Mouse (Mus musculus) heart, embryonic 15.5 days (tissue): ENCODE results near the gene Arhgef3. TPM values are rescaled to one million over a fixed set of nuclear protein-coding genes. Genes with fewer than 3 reads are reported as not detected.

Experiments used
- ATAC-seq: fragments of 200-750 bp; cut with Nextera tagmentation; replicated peaks from 2 replicates; pipeline ENCODE4 v1.8.0; 2017; ENCODE audit warnings: low read depth, moderate TSS enrichment; ENCODE audit not compliant: insufficient number of reproducible peaks, insufficient read depth, low FRiP score
- H3K27ac ChIP-seq: fragments of 300-500 bp; sonication (generic); 2 replicates; pipeline ENCODE4 v1.5.1; 2015; ENCODE audit warnings: mild to moderate bottlenecking, inconsistent platforms
- H3K27me3 ChIP-seq: fragments of 300-500 bp; sonication (generic); 2 replicates; pipeline ENCODE4 v1.6.1; 2015; ENCODE audit warnings: inconsistent platforms
- H3K36me3 ChIP-seq: fragments of 300-500 bp; sonication (generic); 2 replicates; pipeline ENCODE4 v1.6.1; 2015; ENCODE audit warnings: mild to moderate bottlenecking, inconsistent platforms
- H3K4me1 ChIP-seq: fragments of 300-500 bp; sonication (generic); replicated peaks from 2 replicates; pipeline ENCODE4 v1.6.1; 2015; ENCODE audit warnings: inconsistent platforms
- H3K4me2 ChIP-seq: fragments of 300-500 bp; sonication (generic); 2 replicates; pipeline ENCODE4 v1.6.1; 2015; ENCODE audit warnings: inconsistent platforms, mild to moderate bottlenecking, moderate library complexity
- H3K4me3 ChIP-seq: fragments of 300-500 bp; sonication (generic); 2 replicates; pipeline ENCODE4 v1.5.1; 2015; ENCODE audit warnings: mild to moderate bottlenecking, inconsistent platforms
- H3K9ac ChIP-seq: fragments of 300-500 bp; sonication (generic); 2 replicates; pipeline ENCODE4 v1.6.1; 2015; ENCODE audit warnings: mild to moderate bottlenecking, inconsistent platforms
- H3K9me3 ChIP-seq: fragments of 300-500 bp; sonication (generic); replicated peaks from 2 replicates; pipeline ENCODE4 v1.6.1; 2016; ENCODE audit warnings: inconsistent platforms
- WGBS: fragments of 180-500 bp; shearing (Covaris S2); methylation state at CpG from one replicate; pipeline ENCODE4 v1.1.7; 2015; ENCODE audit warnings: mixed read lengths; 5-methylcytosine and 5-hydroxymethylcytosine counted together
- polyA plus RNA-seq: library from polyadenylated mRNA; unstranded; fragments of >200 nt; fragmentation: Nextera tagmentation; extraction: Ambion mirVana; gene quantifications from 2 replicates; pipeline ENCODE4 v1.2.1, GENCODE M21; 2015

Arhgef3 gene
- polyA plus RNA-seq, 1 experiment from 2014 or later = 14.7 TPM

DNA sequence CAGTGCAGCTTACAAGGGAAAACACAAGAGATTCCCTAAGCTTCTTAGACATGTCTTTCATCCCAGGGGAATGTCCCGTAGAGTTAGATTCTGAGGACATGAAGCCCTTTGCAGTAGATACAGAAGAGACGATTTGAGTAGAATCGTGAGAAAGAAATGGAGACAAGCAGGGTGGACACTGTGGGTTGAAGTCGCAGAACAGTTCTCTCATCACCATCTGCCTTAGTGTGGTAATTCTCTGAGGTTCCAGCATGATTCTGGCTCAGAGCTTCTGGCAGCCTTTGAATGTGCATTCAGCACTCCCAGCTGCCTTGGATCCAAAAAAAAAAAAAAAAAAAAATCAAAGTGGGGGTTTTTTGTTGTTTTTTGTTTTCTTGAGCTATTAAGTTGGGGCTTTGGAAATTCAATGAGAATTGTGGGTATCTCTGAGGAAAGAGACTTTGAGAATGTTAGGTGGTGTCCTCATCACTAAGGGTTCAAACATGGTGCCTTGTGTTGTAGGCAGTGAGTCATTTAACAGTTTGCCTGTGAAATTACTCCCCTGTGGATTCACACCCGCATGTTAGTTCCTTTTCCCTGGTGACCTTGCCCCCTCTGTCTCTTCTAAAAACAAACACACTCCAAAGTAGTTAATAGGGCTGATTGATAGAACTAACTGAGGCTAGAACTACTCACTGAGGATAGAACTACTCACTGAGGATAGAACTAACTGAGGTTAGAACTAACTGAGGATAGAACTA lies 33.0 kb upstream of the Arhgef3 start:
- WGBS = 64% methylated on average over 5 of the region's 5 CpGs
- H3K9ac ChIP-seq = no peak overlapping the region
- H3K27ac ChIP-seq = no peak overlapping the region
- no peak for ATAC-seq
- H3K27me3 ChIP-seq = no peaks in the 10 kb centered on the region
- H3K4me2 ChIP-seq = no peak overlapping the region
- H3K36me3 ChIP-seq = no peaks in the 10 kb centered on the region
- peaks cover 10% of the 10 kb centered on the region for H3K4me1 ChIP-seq
- H3K4me3 ChIP-seq = no peak overlapping the region
- no peaks in the 10 kb centered on the region for H3K9me3 ChIP-seq

DNA sequence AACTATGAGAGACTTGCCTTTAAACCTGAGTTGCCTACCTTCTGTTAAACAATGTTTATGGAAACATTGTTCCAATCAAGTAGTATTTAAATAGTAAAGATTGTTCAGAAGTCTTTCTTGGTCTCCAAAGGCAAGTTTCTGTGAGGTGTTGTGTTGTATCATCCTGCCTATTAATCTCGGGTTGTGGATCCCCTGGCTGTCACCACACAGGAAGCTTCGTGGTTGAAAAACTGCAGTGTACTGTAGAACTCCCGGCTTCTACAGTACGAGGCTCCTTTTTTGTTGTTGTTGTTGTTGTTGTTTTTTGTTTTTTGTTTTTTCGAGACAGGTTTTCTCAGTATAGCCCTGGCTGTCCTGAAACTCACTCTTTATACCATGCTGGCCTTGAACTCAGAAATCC lies 29.2 kb upstream of the Arhgef3 start:
- ATAC-seq = no peak
- Histone ChIP-seq H3K4me2 (no peak overlapping the region), H3K36me3 (peaks cover 4% of the 10 kb centered on the region), H3K4me3 (no peak overlapping the region), H3K4me1 (no peaks in the 10 kb centered on the region), H3K9ac (no peak overlapping the region), H3K27ac (no peak overlapping the region), H3K9me3 (no peaks in the 10 kb centered on the region), H3K27me3 (no peaks in the 10 kb centered on the region)
- 66% methylated on average over 5 of the region's 5 CpGs for WGBS

DNA sequence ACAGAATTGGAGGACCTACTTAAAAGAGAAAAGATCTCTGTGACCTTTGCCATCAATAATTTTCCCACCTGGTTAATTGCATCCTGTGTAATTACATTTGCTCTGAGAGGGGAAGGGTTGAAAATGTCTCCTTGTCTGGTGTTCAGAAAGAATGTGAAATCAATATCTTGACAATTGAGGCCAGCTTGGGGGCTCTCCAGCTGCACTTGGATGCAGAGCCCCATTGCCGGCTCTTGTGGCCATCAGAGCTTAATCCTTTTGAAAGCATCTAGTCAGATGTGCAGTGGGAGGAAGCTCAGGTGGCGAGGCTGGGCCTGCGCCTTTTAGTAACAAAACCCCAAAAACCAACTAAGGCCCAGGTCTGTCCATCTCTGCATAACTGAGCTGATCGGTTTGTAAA lies 28.7 kb upstream of the Arhgef3 start:
- 77% methylated on average over 4 of the region's 4 CpGs for WGBS
- no peaks in the 10 kb centered on the region for H3K4me1 ChIP-seq
- no peak overlapping the region for H3K27ac ChIP-seq
- no peaks in the 10 kb centered on the region for H3K27me3 ChIP-seq
- ATAC-seq = no peak
- H3K9ac ChIP-seq = no peak overlapping the region
- H3K36me3 ChIP-seq = peaks cover 4% of the 10 kb centered on the region
- no peaks in the 10 kb centered on the region for H3K9me3 ChIP-seq
- no peak overlapping the region for H3K4me2 ChIP-seq
- H3K4me3 ChIP-seq = no peak overlapping the region

DNA sequence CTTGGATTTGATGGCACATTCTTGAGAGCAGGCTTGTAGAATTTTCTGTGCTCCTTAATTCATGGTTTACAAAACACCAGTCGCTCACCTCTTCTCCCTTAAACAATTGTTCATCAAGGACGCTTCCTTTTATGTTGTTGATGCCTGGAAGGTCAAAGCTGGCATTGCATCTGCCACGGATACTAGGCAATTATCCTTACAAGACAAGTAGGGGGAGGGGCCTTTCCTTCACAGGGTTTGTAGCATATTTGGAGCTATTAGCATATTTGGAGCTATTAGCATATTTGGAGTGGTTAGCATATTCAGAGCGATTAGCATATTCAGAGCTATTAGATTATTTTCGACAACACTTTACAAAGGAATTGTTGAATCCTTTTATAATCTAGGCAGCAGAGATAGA lies 20.5 kb upstream of the Arhgef3 start:
- no peak for ATAC-seq
- Histone ChIP-seq H3K36me3 (no peaks in the 10 kb centered on the region), H3K9me3 (no peaks in the 10 kb centered on the region), H3K9ac (no peak overlapping the region), H3K4me3 (no peak overlapping the region), H3K27me3 (no peaks in the 10 kb centered on the region), H3K4me1 (no peaks in the 10 kb centered on the region), H3K4me2 (no peak overlapping the region), H3K27ac (no peak overlapping the region)
- WGBS = 79% methylated on average over 5 of the region's 5 CpGs

DNA sequence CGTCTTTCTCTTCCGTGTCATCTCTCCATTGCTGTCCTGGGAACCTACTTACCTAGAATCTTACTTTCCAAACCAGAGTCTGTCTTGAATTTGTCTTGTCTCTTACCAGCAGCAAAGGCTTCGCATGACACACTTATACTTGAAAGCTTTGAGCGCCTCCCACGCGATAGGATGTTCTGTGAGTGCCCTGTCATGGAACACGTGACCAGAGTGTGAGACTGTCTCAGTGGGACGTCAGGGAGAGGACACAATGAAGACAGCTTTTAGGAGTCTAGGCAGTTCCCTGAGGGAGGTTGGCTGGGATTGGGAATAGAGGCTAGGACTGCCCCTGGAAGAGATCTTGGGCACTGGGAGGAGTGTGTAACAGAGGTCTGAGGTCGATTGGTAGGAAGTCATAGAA lies 18.6 kb upstream of the Arhgef3 start:
- no peak for ATAC-seq
- H3K27me3 ChIP-seq = no peaks in the 10 kb centered on the region
- H3K4me2 ChIP-seq = no peak overlapping the region
- H3K4me1 ChIP-seq = no peaks in the 10 kb centered on the region
- 0 out of 2 replicates have a peak, but pooled peaks cover 9% of the 10 kb centered on the region for H3K36me3 ChIP-seq
- H3K27ac ChIP-seq = no peak overlapping the region
- 68% methylated on average over 9 of the region's 9 CpGs for WGBS
- no peaks in the 10 kb centered on the region for H3K9me3 ChIP-seq
- H3K9ac ChIP-seq = no peak overlapping the region
- H3K4me3 ChIP-seq = no peak overlapping the region

DNA sequence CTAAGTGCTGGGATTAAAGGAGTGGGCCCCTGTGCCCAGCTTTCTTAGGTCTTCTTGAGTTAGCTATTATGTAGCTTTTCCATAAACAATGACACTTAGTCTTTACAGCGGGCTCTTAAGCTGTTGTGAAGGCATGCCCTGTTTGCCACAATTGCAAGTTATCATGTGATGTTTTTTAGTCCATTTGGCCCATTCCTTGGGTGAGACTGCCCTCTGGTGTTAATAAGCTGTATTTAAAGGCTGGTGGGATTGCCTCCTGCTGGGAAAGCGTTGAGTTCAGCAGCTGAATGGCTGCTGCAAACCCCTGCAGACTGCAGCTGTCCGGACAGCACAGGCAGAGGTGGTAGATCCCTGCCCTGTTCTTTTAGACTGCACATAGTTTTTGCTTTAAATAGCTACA lies 17.9 kb upstream of the Arhgef3 start:
- no peak overlapping the region for H3K27ac ChIP-seq
- H3K4me2 ChIP-seq = no peak overlapping the region
- H3K4me1 ChIP-seq = no peaks in the 10 kb centered on the region
- WGBS = 18% methylated on average over 3 of the region's 3 CpGs
- no peak overlapping the region for H3K9ac ChIP-seq
- 0 out of 2 replicates have a peak, but pooled peaks cover 9% of the 10 kb centered on the region for H3K36me3 ChIP-seq
- H3K27me3 ChIP-seq = no peaks in the 10 kb centered on the region
- ATAC-seq = peak; percentile 39; the same call in 1 of the 2 replicates
- H3K9me3 ChIP-seq = no peaks in the 10 kb centered on the region
- no peak overlapping the region for H3K4me3 ChIP-seq

DNA sequence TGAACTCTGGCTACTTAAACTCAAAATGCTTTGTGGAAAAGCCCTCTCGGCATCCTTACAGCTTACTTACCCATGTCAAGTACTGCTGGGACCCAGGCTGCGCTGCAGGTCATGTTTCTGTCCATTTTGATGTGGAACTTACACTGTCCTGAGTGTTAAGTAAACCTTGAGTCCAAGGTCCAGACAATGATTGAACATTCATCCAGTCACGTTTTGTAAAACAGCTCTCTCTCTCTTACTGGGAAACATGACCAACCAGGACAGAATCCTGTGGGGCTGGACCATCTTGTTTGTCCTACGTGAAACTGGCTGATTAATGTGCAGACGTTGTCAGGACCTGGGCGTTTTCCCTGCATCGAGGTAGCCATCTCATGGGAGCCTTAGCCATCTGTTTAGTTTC lies 13.0 kb upstream of the Arhgef3 start:
- no peaks in the 10 kb centered on the region for H3K9me3 ChIP-seq
- H3K27ac ChIP-seq = no peak overlapping the region
- H3K9ac ChIP-seq = no peak overlapping the region
- WGBS = 58% methylated on average over 7 of the region's 7 CpGs
- H3K4me3 ChIP-seq = no peak overlapping the region
- no peaks in the 10 kb centered on the region for H3K4me1 ChIP-seq
- no peaks in the 10 kb centered on the region for H3K27me3 ChIP-seq
- 0 out of 2 replicates have a peak, but pooled peaks cover 9% of the 10 kb centered on the region for H3K36me3 ChIP-seq
- no peak overlapping the region for H3K4me2 ChIP-seq
- ATAC-seq = no peak

DNA sequence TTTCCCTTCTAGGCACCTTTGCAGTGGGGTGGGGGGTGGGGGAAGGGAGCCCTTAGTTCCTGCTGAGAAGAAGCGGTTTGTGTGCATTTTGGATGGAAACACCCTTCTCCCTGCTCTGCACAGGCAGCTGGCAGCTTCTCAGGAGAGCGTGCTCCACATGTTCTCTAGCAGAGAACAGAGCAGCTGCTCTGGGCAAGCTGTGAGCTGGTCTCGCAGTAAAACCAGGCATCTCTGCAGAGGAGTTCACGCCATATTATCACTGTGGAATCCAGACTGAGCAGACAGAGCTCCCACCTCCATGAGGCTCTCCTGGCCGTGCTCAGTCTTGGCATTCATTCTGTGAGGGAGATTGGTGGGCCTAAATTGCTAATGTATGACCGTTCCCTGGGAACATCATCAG lies 12.0 kb upstream of the Arhgef3 start:
- H3K27me3 ChIP-seq = no peaks in the 10 kb centered on the region
- no peak overlapping the region for H3K4me2 ChIP-seq
- H3K4me1 ChIP-seq = no peaks in the 10 kb centered on the region
- H3K36me3 ChIP-seq = 0 out of 2 replicates have a peak, but pooled peaks cover 9% of the 10 kb centered on the region
- no peak overlapping the region for H3K9ac ChIP-seq
- H3K9me3 ChIP-seq = no peaks in the 10 kb centered on the region
- ATAC-seq = no peak
- no peak overlapping the region for H3K4me3 ChIP-seq
- no peak overlapping the region for H3K27ac ChIP-seq
- 63% methylated on average over 6 of the region's 6 CpGs for WGBS

DNA sequence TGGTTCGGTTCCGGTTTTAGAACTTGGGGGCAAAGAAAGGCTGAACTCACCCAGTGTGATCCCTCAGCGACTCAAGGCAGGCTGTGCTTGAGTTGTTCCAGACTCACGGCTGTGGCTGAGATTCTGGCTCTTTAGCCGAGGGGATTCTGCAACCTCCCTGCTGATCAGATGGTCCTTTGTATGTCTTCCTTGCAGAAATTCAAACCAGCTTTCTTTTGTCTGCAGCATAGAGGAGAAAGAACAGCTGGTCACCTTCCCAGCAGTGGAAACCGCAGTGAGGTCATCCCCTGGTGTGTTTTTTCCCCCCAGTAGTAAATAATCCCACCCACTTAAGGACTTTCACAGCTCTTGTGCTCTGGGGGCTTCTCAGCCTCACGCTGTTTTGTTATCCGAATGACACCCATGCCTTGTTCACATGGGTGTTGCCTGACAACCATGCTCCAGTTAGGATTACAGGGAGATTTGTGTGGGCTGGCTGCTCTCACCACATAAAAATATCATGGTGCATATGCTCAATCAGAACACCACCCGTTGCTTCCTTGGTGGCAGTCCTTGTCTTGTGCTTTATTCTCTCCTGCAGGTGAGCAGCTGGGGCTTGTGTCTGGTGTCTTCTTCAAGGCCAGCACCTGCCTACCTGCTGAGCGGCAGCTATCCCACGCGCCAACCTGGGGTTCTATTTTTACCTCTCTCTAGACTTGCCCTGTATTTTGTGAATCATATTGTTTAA lies 8.8 kb upstream of the Arhgef3 start:
- Histone ChIP-seq H3K9ac (no peak overlapping the region), H3K4me1 (peaks cover 6% of the 10 kb centered on the region; the same call in 1 of the 2 replicates), H3K27ac (no peak overlapping the region), H3K4me3 (no peak overlapping the region), H3K9me3 (no peaks in the 10 kb centered on the region), H3K27me3 (no peaks in the 10 kb centered on the region), H3K36me3 (no peaks in the 10 kb centered on the region), H3K4me2 (no peak overlapping the region)
- 68% methylated on average over 12 of the region's 12 CpGs for WGBS
- no peak for ATAC-seq

DNA sequence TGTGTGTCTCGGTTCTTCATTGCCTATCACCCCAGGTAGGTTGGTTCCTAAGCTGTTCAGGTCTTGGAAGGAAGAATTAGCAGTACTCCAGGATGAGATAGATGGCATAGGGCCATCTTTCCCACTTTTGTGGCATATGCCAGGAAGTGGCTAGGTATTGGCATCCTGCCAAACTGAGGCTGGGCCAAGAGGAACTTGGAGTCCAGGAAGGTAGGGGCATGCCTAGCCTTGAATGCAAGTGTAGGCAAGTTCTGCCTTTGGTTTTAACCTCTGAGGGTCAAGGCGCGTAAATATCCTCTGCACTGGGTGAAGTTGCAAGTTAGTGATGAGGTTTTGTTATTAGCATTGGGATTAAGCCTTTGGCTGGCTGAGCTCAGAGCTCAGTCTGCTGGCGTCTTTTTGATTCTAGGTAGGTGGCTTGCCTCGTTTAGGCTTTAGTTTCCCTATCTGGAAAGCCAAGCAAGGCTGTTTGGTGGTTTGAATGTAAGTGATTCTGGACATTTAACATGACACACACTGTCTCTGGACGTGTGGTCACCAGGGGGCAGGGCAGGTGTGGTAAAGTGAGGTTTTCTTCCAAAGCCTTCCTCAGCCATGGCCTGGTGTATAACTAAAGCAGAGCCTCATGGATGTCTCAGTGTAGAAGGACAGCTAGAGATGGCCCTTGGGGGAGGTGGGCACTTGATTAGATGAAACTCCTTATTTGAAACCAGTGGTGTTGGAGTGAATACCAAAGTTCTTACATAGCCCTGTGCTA lies 5.8 kb upstream of the Arhgef3 start:
- WGBS = 62% methylated on average over 6 of the region's 6 CpGs
- Histone ChIP-seq H3K4me3 (no peak overlapping the region), H3K27ac (no peak overlapping the region), H3K4me2 (no peak overlapping the region), H3K9me3 (no peaks in the 10 kb centered on the region), H3K36me3 (no peaks in the 10 kb centered on the region), H3K4me1 (peaks cover 8% of the 10 kb centered on the region), H3K9ac (no peak overlapping the region), H3K27me3 (0 out of 2 replicates have a peak, but pooled peaks cover 5% of the 10 kb centered on the region)
- ATAC-seq = no peak

DNA sequence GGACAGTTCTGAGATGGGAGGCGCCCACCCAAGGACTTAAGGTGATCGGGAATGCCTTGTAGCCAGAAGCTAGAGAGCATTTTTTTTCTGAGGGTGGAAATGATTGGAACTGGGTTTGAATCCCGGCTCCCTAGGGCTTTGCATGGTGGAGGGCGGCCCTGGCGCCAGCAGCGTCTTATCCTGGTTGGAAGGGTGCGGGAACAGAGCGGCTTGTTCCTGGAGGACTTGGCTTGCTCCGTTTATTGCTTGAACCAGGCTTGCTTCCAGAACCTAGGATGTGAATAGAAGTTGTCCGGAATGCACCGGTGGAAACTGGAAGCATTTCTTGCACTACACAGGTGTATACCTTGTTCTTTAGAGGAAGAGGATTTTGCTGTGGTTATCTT lies 569 bp downstream of the Arhgef3 start:
- no peak for ATAC-seq
- 11% methylated on average over 11 of the region's 11 CpGs for WGBS

More for the DNA sequence above, 569 bp downstream of the Arhgef3 start:
- Histone ChIP-seq H3K27ac (no peak overlapping the region), H3K9me3 (no peaks in the 10 kb centered on the region), H3K9ac (peak overlapping the region; percentile 65), H3K4me3 (peak overlapping the region; percentile 64), H3K4me2 (peak overlapping the region; percentile 89), H3K4me1 (peaks cover 16% of the 10 kb centered on the region), H3K36me3 (no peaks in the 10 kb centered on the region), H3K27me3 (0 out of 2 replicates have a peak, but pooled peaks cover 5% of the 10 kb centered on the region)
